Mouse (Mus musculus) forebrain, embryonic 14.5 days (tissue): ENCODE results near the gene Slc25a47. TPM values are rescaled to one million over a fixed set of nuclear protein-coding genes. Genes with fewer than 3 reads are reported as not detected.

Source experiments
- ATAC-seq: fragments of 200-750 bp; cut with Nextera tagmentation; 2 replicates; pipeline ENCODE4 v1.8.0; 2017; ENCODE audit warnings: mild to moderate bottlenecking, moderate library complexity
- DNase-seq: peaks from one replicate; pipeline ENCODE4 v3.0.0-alpha.2; 2015; ENCODE audit warnings: low spot score
- H3K27ac ChIP-seq: fragments of 300-500 bp; sonication (generic); 2 replicates; pipeline ENCODE4 v1.5.1; 2014; ENCODE audit warnings: low read depth, mild to moderate bottlenecking, control low read depth, low read length, moderate library complexity
- H3K27me3 ChIP-seq: fragments of 300-500 bp; sonication (generic); replicated peaks from 2 replicates; pipeline ENCODE4 v1.6.1; 2014; ENCODE audit warnings: low read length, control low read depth, mixed read lengths; ENCODE audit not compliant: control insufficient read depth, insufficient read depth
- H3K36me3 ChIP-seq: fragments of 300-500 bp; sonication (generic); 2 replicates; pipeline ENCODE4 v1.6.1; 2014; ENCODE audit warnings: low read length, control low read depth; ENCODE audit not compliant: control insufficient read depth, insufficient read depth
- H3K4me1 ChIP-seq: fragments of 300-500 bp; sonication (generic); 2 replicates; pipeline ENCODE4 v1.6.1; 2014; ENCODE audit warnings: antibody characterized with exemption, low read length, control low read depth; ENCODE audit not compliant: control insufficient read depth, insufficient read depth
- H3K4me2 ChIP-seq: fragments of 300-500 bp; sonication (generic); 2 replicates; pipeline ENCODE4 v1.6.1; 2014; ENCODE audit warnings: mild to moderate bottlenecking, control low read depth, low read length
- H3K4me3 ChIP-seq: fragments of 300-500 bp; sonication (generic); 2 replicates; pipeline ENCODE4 v1.5.1; 2014; ENCODE audit warnings: low read depth, low read length, control low read depth
- H3K9ac ChIP-seq: fragments of 300-500 bp; sonication (generic); 2 replicates; pipeline ENCODE4 v1.6.1; 2014; ENCODE audit warnings: mild to moderate bottlenecking, low read length, control low read depth, moderate library complexity
- H3K9me3 ChIP-seq: fragments of 300-500 bp; sonication (generic); replicated peaks from 2 replicates; pipeline ENCODE4 v1.6.1; 2016; ENCODE audit warnings: low read length, control low read depth, mixed read lengths; ENCODE audit not compliant: control insufficient read depth
- WGBS: fragments of 180-500 bp; shearing (Covaris S2); extraction: QIAGEN DNeasy Blood & Tissue Kit; methylation state at CpG from one replicate; pipeline ENCODE4 v1.1.7; 2014; 5-methylcytosine and 5-hydroxymethylcytosine counted together
- polyA plus RNA-seq: library from polyadenylated mRNA; unstranded; fragments of >200 nt; fragmentation: Nextera tagmentation; extraction: Ambion mirVana; gene quantifications from 2 replicates; pipeline ENCODE4 v1.2.1, GENCODE M21; 2014

Gene Slc25a47
- polyA plus RNA-seq, 1 experiment from 2014 or later: 17.3 TPM

- Histone ChIP-seq H3K4me2 (no peak overlapping the region), H3K27ac (no peak overlapping the region), H3K9me3 (no peaks in the 10 kb centered on the region), H3K9ac (no peak overlapping the region), H3K36me3 (peaks cover 15% of the 10 kb centered on the region; the same call in 1 of the 2 replicates), H3K27me3 (no peaks in the 10 kb centered on the region), H3K4me3 (no peak overlapping the region), H3K4me1 (peaks cover 15% of the 10 kb centered on the region)
- ATAC-seq (no peak), DNase-seq (peak; percentile 13)
- WGBS: 59% methylated on average over 9 of the region's 9 CpGs
Measured at GRCm38 (mm10) chr12:108831966-108832643, 3.7 kb upstream of the Slc25a47 start.

- no peaks in the 10 kb centered on the region for H3K9me3 ChIP-seq
- ATAC-seq (no peak), DNase-seq (no peak)
- 86% methylated on average over 8 of the region's 8 CpGs for WGBS
- 0 out of 2 replicates have a peak, but pooled peaks cover 11% of the 10 kb centered on the region for H3K36me3 ChIP-seq
- H3K27me3 ChIP-seq: no peaks in the 10 kb centered on the region
- peaks cover 22% of the 10 kb centered on the region for H3K4me1 ChIP-seq
- no peak overlapping the region for H3K27ac ChIP-seq
- H3K9ac ChIP-seq: no peak overlapping the region
- H3K4me2 ChIP-seq: no peak overlapping the region
- H3K4me3 ChIP-seq: no peak overlapping the region
Measured at GRCm38 (mm10) chr12:108832851-108833250, 3.0 kb upstream of the Slc25a47 start.

DNA sequence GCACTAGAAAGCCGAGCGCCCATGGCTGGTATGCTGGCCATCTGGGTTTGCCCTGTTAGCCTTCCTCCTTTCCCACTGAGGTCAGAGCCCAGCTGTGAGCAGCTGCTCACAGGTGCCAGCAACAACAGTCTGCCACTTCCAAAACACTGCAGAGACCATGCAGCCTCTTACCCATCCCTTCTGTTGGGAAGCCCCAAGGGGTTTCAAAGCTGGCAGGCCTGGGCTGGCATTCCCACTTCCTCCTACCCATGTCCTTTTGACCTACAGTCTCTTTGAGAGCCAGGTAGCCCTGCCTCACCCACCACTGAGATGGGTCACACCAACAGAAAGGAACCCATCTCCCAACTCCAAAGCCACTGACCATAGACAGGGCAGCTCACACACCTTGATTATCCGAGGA is 2.4 kb upstream of the Slc25a47 start:
- DNase-seq: no peak
- no peaks in the 10 kb centered on the region for H3K9me3 ChIP-seq
- H3K27me3 ChIP-seq: no peaks in the 10 kb centered on the region
- no peak overlapping the region for H3K4me3 ChIP-seq
- H3K4me1 ChIP-seq: peaks cover 22% of the 10 kb centered on the region
- no peak overlapping the region for H3K9ac ChIP-seq
- ATAC-seq: no peak
- 97% methylated on average over 3 of the region's 3 CpGs for WGBS
- H3K36me3 ChIP-seq: 0 out of 2 replicates have a peak, but pooled peaks cover 11% of the 10 kb centered on the region
- H3K27ac ChIP-seq: no peak overlapping the region
- no peak overlapping the region for H3K4me2 ChIP-seq

DNA sequence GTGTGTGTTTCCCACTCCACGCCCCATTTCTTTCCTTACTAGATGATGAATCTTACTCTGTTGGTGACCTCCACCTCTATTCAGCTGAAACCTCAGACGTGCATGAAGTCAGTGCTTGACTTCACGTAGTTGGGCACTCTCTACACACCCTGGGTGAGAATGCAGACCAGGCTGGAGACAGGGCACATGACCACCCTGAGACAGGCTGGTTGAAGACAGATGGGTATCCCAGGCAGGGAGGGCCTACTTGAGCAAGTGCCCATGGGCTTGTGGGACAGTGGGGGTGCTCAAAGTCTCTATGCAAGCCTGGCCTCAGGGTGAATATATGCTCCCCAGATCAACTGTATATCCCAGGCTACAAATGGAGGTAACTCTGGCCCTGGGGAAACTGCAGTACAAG is 1.5 kb upstream of the Slc25a47 start:
- H3K27me3 ChIP-seq: no peaks in the 10 kb centered on the region
- DNase-seq (no peak), ATAC-seq (no peak)
- H3K36me3 ChIP-seq: 0 out of 2 replicates have a peak, but pooled peaks cover 9% of the 10 kb centered on the region
- H3K4me3 ChIP-seq: peak overlapping the region; percentile 74
- H3K9ac ChIP-seq: peak overlapping the region; percentile 80
- peaks cover 22% of the 10 kb centered on the region for H3K4me1 ChIP-seq
- no peak overlapping the region for H3K27ac ChIP-seq
- 87% methylated on average over 3 of the region's 3 CpGs for WGBS
- peak overlapping the region; percentile 95 for H3K4me2 ChIP-seq
- H3K9me3 ChIP-seq: no peaks in the 10 kb centered on the region

GRCm38 (mm10) chr12:108834786-108835185 is 1.1 kb upstream of the Slc25a47 start:
- H3K4me2 ChIP-seq: peak overlapping the region; percentile 95
- H3K27me3 ChIP-seq: no peaks in the 10 kb centered on the region
- no peak for DNase-seq
- no peak for ATAC-seq
- peak overlapping the region; percentile 74 for H3K4me3 ChIP-seq
- WGBS: 33% methylated on average over 5 of the region's 5 CpGs
- H3K27ac ChIP-seq: no peak overlapping the region
- peak overlapping the region; percentile 80 for H3K9ac ChIP-seq
- H3K4me1 ChIP-seq: peaks cover 22% of the 10 kb centered on the region
- 0 out of 2 replicates have a peak, but pooled peaks cover 9% of the 10 kb centered on the region for H3K36me3 ChIP-seq
- H3K9me3 ChIP-seq: no peaks in the 10 kb centered on the region

DNA sequence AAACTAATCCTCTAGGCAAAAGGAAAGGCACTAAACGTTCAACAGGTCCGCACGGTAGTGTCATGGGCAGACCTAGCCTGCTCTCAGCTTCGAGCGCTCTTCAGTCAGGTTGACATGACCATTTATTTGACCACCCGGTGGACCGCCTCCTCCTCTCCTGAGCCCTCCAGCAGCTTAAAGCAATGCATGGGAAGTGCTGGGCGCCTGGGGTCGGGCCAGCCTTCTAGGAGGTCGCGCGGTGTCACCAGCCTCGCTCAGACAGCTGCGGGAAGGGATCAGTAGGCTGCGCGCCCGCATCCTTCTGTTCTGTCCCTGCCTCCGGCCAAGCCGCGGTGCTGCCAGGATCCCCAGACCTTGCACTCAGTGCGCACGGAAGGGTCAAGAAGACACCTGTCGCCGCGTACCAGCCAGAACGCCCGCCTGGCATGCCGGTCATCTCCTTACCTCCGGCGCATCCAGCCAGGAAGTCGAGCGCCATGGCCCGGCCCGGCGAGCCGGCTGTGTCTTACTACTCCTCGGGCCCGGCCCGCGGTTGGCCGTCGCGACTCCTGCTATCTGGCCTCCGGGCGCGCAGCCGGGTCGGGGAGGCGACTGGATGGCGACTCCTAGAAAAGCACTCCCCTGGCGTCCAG is 522 bp upstream of the Slc25a47 start:
- peak overlapping the region; percentile 95 for H3K4me2 ChIP-seq
- peaks cover 5% of the 10 kb centered on the region; the same call in 1 of the 2 replicates for H3K36me3 ChIP-seq
- peak; percentile 24 for DNase-seq
- 0 out of 2 replicates have a peak overlapping the region, but pooled peaks have one; percentile 27 for H3K27ac ChIP-seq
- no peaks in the 10 kb centered on the region for H3K27me3 ChIP-seq
- WGBS: 1% methylated on average over 51 of the region's 51 CpGs
- no peaks in the 10 kb centered on the region for H3K9me3 ChIP-seq
- peaks cover 22% of the 10 kb centered on the region for H3K4me1 ChIP-seq
- ATAC-seq: peak; percentile 38
- H3K4me3 ChIP-seq: peak overlapping the region; percentile 74
- peak overlapping the region; percentile 80 for H3K9ac ChIP-seq

GRCm38 (mm10) chr12:108836722-108837121 is 876 bp downstream of the Slc25a47 start:
- no peaks in the 10 kb centered on the region for H3K27me3 ChIP-seq
- WGBS: 69% methylated on average over 7 of the region's 7 CpGs
- no peak for DNase-seq
- peak overlapping the region; percentile 52; the same call in 1 of the 2 replicates for H3K27ac ChIP-seq
- H3K9me3 ChIP-seq: no peaks in the 10 kb centered on the region
- peak overlapping the region; percentile 74 for H3K4me3 ChIP-seq
- H3K36me3 ChIP-seq: peaks cover 12% of the 10 kb centered on the region
- no peak for ATAC-seq
- peaks cover 22% of the 10 kb centered on the region for H3K4me1 ChIP-seq
- peak overlapping the region; percentile 81 for H3K9ac ChIP-seq
- H3K4me2 ChIP-seq: peak overlapping the region; percentile 95

- no peak for ATAC-seq
- WGBS: 93% methylated on average over 6 of the region's 6 CpGs
Measured at GRCm38 (mm10) chr12:108841181-108841580, 5.3 kb downstream of the Slc25a47 start.

DNA sequence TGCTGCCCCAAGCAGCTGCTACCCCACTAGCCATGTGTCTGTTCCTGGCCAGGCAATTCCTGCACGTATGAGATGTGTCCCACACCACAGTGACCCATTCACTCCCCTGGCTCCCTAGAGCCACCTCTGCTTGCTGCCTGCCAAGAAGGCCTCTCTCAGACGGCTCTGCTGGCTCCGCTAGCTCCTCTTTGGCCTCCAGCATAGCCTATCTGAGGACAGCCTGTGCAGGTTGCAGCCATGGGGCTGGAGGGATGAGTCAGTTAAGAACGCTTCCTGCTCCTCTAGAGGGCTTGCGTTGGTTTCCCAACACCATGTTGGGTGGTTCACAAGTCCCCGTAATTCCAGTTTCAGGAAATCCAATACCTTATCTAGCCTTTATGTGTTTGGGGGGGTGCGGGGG is 6.8 kb downstream of the Slc25a47 start:
- H3K27me3 ChIP-seq: no peaks in the 10 kb centered on the region
- WGBS: 93% methylated on average over 7 of the region's 7 CpGs
- no peak overlapping the region for H3K4me3 ChIP-seq
- no peaks in the 10 kb centered on the region for H3K9me3 ChIP-seq
- H3K36me3 ChIP-seq: peaks cover 37% of the 10 kb centered on the region
- no peak overlapping the region for H3K27ac ChIP-seq
- H3K4me2 ChIP-seq: no peak overlapping the region
- H3K4me1 ChIP-seq: peaks cover 2% of the 10 kb centered on the region
- ATAC-seq: no peak
- no peak overlapping the region for H3K9ac ChIP-seq
- no peak for DNase-seq

More at GRCm38 (mm10) chr12:108841181-108841580, 5.3 kb downstream of the Slc25a47 start:
- peak; percentile 13 for DNase-seq
- Histone ChIP-seq H3K27ac (no peak overlapping the region), H3K27me3 (no peaks in the 10 kb centered on the region), H3K9me3 (no peaks in the 10 kb centered on the region), H3K36me3 (peaks cover 37% of the 10 kb centered on the region), H3K4me3 (no peak overlapping the region), H3K9ac (no peak overlapping the region), H3K4me1 (peaks cover 12% of the 10 kb centered on the region), H3K4me2 (no peak overlapping the region)
